In genomic region chr4:46989842-46990241, GRCm38 (mm10) we compare ENCODE assay signal across 8 mouse cellular contexts. TPM values are rescaled to one million over a fixed set of nuclear protein-coding genes. Genes with fewer than 3 reads are reported as not detected.
DNase-seq lines count a peak whose midpoint lies in the region; ATAC-seq and TF ChIP-seq lines count a peak whose summit lies in the region.

No protein-coding gene starts in this region.

- no peaks in the 10 kb centered on the region for H3K4me1 ChIP-seq in lung, postnatal 0 days (ENCODE audit: insufficient read depth, low read depth, low read length)
- peaks cover 25% of the 10 kb centered on the region; the same call in 1 of the 2 replicates for H3K4me1 ChIP-seq in hindbrain, embryonic 14.5 days (replicated peaks; ENCODE audit: control insufficient read depth, insufficient read depth, low read length)

- TF ChIP-seq EP300 in lung, postnatal 0 days (IDR thresholded peaks at IDR 0.05): no peak

- no peak for ATAC-seq in lung, postnatal 0 days
- ATAC-seq in hindbrain, embryonic 14.5 days (ENCODE audit: low FRiP score): peak; percentile 56

- H3K4me2 ChIP-seq in lung, postnatal 0 days (replicated peaks; ENCODE audit: low read depth, low read length): no peak overlapping the region
- peak overlapping the region; percentile 70 for H3K4me2 ChIP-seq in hindbrain, embryonic 14.5 days (replicated peaks)

- no peaks in the 10 kb centered on the region for H3K36me3 ChIP-seq in lung, postnatal 0 days (ENCODE audit: insufficient read depth, low read length)
- H3K36me3 ChIP-seq in hindbrain, embryonic 14.5 days (replicated peaks; ENCODE audit: control insufficient read depth, insufficient read depth): no peaks in the 10 kb centered on the region

- no peaks in the 10 kb centered on the region for H3K9me3 ChIP-seq in lung, postnatal 0 days (ENCODE audit: low read length)
- H3K9me3 ChIP-seq in hindbrain, embryonic 14.5 days (ENCODE audit: control insufficient read depth, low read length): no peaks in the 10 kb centered on the region

- H3K4me3 ChIP-seq in lung, postnatal 0 days (ENCODE audit: low read depth, low read length): no peak overlapping the region
- peak overlapping the region; percentile 57 for H3K4me3 ChIP-seq in hindbrain, embryonic 14.5 days (replicated peaks; ENCODE audit: low read length)

- peak; percentile 36 for TF ChIP-seq CTCF in lung, postnatal 0 days (IDR thresholded peaks at IDR 0.05)

- peak; percentile 18 for DNase-seq in lung, postnatal 0 days (ENCODE audit: low spot score)
- DNase-seq in lung, adult 18-20 months: no peak
- peak; percentile 83 for DNase-seq in embryo, embryonic 11 days
- DNase-seq in hindbrain, embryonic 14.5 days (ENCODE audit: low spot score): peak; percentile 84
- peak; percentile 75 to 77 for DNase-seq in left cerebral cortex, postnatal 10 days (ENCODE audit: extremely low spot score in 1 of 2, low spot score in 2 of 2)
- peak; percentile 58 for DNase-seq in neural tube, embryonic 10.5 days (ENCODE audit: extremely low spot score, low spot score)
- DNase-seq in spleen, postnatal 14 days (ENCODE audit: low spot score in 2 of 2): no peak
- DNase-seq in urinary bladder, postnatal 25 days (ENCODE audit: low spot score): no peak

- H3K27ac ChIP-seq in lung, postnatal 0 days (ENCODE audit: low read length): no peak overlapping the region
- peak overlapping the region; percentile 91 for H3K27ac ChIP-seq in hindbrain, embryonic 14.5 days

- H3K27me3 ChIP-seq in lung, postnatal 0 days (replicated peaks; ENCODE audit: insufficient read depth, low read length): peaks cover 55% of the 10 kb centered on the region
- peaks cover 32% of the 10 kb centered on the region for H3K27me3 ChIP-seq in hindbrain, embryonic 14.5 days (ENCODE audit: control insufficient read depth, insufficient read depth, low read length)

- intact Hi-C loops in left cerebral cortex, postnatal 10 days (cut with DNase I): no loop called here

- 3% methylated on average over 17 of the region's 17 CpGs for WGBS in lung, postnatal 0 days
- 3% methylated on average over 17 of the region's 17 CpGs for WGBS in hindbrain, embryonic 14.5 days

- H3K9ac ChIP-seq in lung, postnatal 0 days (replicated peaks; ENCODE audit: low read depth): no peak overlapping the region
- peak overlapping the region; percentile 80 for H3K9ac ChIP-seq in hindbrain, embryonic 14.5 days

RNA-seq across cellular contexts. Expression of gene Gabbr2, which starts 1.8 kb away (rescaled TPM):
- polyA plus RNA-seq in lung, postnatal 0 days (2015; fragmentation: Nextera tagmentation; extraction: Ambion mirVana): 0.02 TPM in 1 of 2 replicates, not detected in the other
- 13.3 and 13.8 TPM in 2 replicates for polyA plus RNA-seq in hindbrain, embryonic 14.5 days (2014; fragmentation: Nextera tagmentation; extraction: Ambion mirVana)
- total RNA-seq in left cerebral cortex, postnatal 10 days (2021): 100 to 1,000 TPM; 242 to 264 TPM

Comparison
In these comparisons a context has a peak if more than half of its experiments do, and no peak if none do; other contexts are left out.
1. DNase-seq: peak in lung, postnatal 0 days (single experiment), embryo, embryonic 11 days (single experiment), hindbrain, embryonic 14.5 days (single experiment), left cerebral cortex, postnatal 10 days (2 of 2) and neural tube, embryonic 10.5 days (single experiment); none in lung, adult 18-20 months (0 of 2), spleen, postnatal 14 days (0 of 2) and urinary bladder, postnatal 25 days (single experiment).
2. RNA of gene Gabbr2, which starts 1.8 kb away (polyA plus RNA-seq): 13.3 to 13.8 TPM in hindbrain, embryonic 14.5 days; 0.02 TPM in lung, postnatal 0 days; every median in the first group is over 10 times any median in the second.